Mouse (Mus musculus) brain, embryonic 14.5 days (tissue): ENCODE results near the gene Trim27.

Experiments
- CTCF ChIP-seq: fragments of 200-500 bp; IDR thresholded peaks from 2 replicates; pipeline ENCODE4 v1.5.1; 2012; ENCODE audit warnings: inconsistent platforms, mild to moderate bottlenecking, moderate library complexity, borderline replicate concordance; ENCODE audit not compliant: insufficient read depth, insufficient read length; ENCODE audit errors: extremely low read depth
- POLR2A ChIP-seq: fragments of 200-500 bp; IDR thresholded peaks from 2 replicates; pipeline ENCODE4 v1.6.1; 2012; ENCODE audit warnings: mild to moderate bottlenecking, inconsistent platforms, borderline replicate concordance; ENCODE audit not compliant: poor library complexity, insufficient read depth, insufficient read length, severe bottlenecking; ENCODE audit errors: extremely low read depth

GRCm38 (mm10) chr13:21161591-21161990 is 17.7 kb upstream of the Trim27 start:
- TF ChIP-seq CTCF: no peak
- TF ChIP-seq POLR2A: no peak
